Mouse (Mus musculus) CH12.LX (cell line): Measurements from ENCODE around the gene Katna1.

Experiments used
- CTCF ChIP-seq, 2 experiments: IDR thresholded peaks in 1 of 2; conservative IDR thresholded peaks in 1 of 2; 2 replicates each; pipeline ENCODE4 v1.5.1; 2011 to 2012; ENCODE audit warnings: low read depth in 2 of 2, low read length in 2 of 2, improper control_type of control experiment in 1 of 2, inconsistent platforms in 1 of 2, mild to moderate bottlenecking in 1 of 2, moderate library complexity in 1 of 2
- ELF1 ChIP-seq: IDR thresholded peaks from 2 replicates; pipeline ENCODE4 v1.6.1; 2014; ENCODE audit warnings: low read depth, mild to moderate bottlenecking, inconsistent platforms, low read length, improper control_type of control experiment
- POLR2A ChIP-seq: IDR thresholded peaks from 2 replicates; pipeline ENCODE4 v1.6.1; 2011; ENCODE audit warnings: low read depth, mild to moderate bottlenecking, improper control_type of control experiment, low read length

DNA sequence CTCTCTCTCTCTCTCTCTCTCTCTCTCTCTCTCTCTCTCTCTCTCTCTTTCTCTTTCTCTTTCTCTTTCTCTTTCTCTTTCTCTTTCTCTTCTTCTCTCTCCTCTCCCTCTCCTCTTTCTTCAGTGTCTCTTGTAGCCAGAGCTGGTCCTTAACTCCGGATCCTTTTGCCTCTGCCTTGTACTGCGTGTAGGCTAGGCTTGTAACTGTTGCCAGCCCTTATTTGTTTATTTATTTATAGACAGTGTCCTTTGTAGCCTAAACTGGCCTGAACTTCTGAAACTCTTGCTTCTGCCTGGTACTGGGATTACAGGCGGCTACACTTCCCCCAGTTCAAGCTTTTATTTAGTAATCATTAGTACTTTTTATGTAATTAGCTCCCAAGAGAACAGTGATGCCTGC is 1.2 kb downstream of the Katna1 start:
- TF ChIP-seq POLR2A: no peak
- no peak for TF ChIP-seq ELF1
- no peak for TF ChIP-seq CTCF (conservative IDR thresholded peaks at IDR 0.05 in 1 of 2, IDR thresholded peaks at IDR 0.05 in 1 of 2; ENCODE audit: low read depth in 2 of 2, low read length in 2 of 2)
